Mouse (Mus musculus) Patski (cell line): ENCODE measurements around the gene Slc38a8. TPM values are rescaled to one million over a fixed set of nuclear protein-coding genes. Genes with fewer than 3 reads are reported as not detected.

Experiments
- ATAC-seq: fragments of 100-300 bp; one replicate; pipeline ENCODE4 v1.8.0; 2021
- CTCF ChIA-PET: fragments of 350-600 bp; sonication (Branson Sonifier 250); formaldehyde crosslinking; loops from one replicate; lab custom pipeline; 2022; ENCODE audit warnings: inconsistent platforms; lab: Charles Lee
- POLR2A ChIA-PET: fragments of 350-600 bp; sonication (Branson Sonifier 250); formaldehyde crosslinking; loops from one replicate; lab custom pipeline; 2022; ENCODE audit warnings: antibody characterized with exemption, inconsistent platforms; lab: Charles Lee
- DNase-seq: peaks from one replicate; pipeline ENCODE4 v3.0.0-alpha.2; 2011; ENCODE audit warnings: low read depth, low spot score
- H3K27me3 ChIP-seq: fragments of 371-371 bp; one replicate; pipeline ENCODE4 v1.5.1; 2021
- CTCF ChIP-seq: fragments of 100-300 bp; IDR thresholded peaks from one replicate; pipeline ENCODE4 v1.5.1; 2021
- in situ Hi-C: fragments of 300-500 bp; cut with MboI; formaldehyde crosslinking; loops from 3 replicates; pipeline ENCODE4 v1.11.1; 2018; ENCODE audit warnings: low pct_unique_long_range_greater_than_20kb, mixed read lengths
- polyA plus RNA-seq: library from polyadenylated mRNA; unstranded; gene quantifications from one replicate; pipeline ENCODE4 v1.2.3, GENCODE M21; 2021

The Slc38a8 gene
- polyA plus RNA-seq, 1 experiment from 2014 or later: not detected

- CTCF ChIA-PET: no interaction called here
- POLR2A ChIA-PET: interaction anchor here (0.6 kb wide), 1 partner anchor 50 kb away, joined by 3 read pairs; no protein-coding TSS in a partner anchor
- DNase-seq (no peak), ATAC-seq (peak; percentile 26)
- no peaks in the 10 kb centered on the region for H3K27me3 ChIP-seq
- TF ChIP-seq CTCF: no peak
- in situ Hi-C loops: loop anchor here (5.0 kb wide), 2 partner anchors 44 to 154 kb away; partner anchors contain the start of gene Taf1c
These were observed 48.6 kb downstream of the Slc38a8 start for GRCm38 (mm10) chr8:119452919-119453318.

GRCm38 (mm10) chr8:119451131-119451530, 50.4 kb downstream of the Slc38a8 start:
- ATAC-seq (no peak), DNase-seq (no peak)
- TF ChIP-seq CTCF: no peak
- in situ Hi-C loops: loop anchor here (5.0 kb wide), 2 partner anchors 46 to 156 kb away; partner anchors contain the start of gene Taf1c
- ChIA-PET POLR2A (no interaction called here), CTCF (interaction anchor here (1.5 to 2.8 kb wide), 3 partner anchors 11 to 154 kb away, joined by 3 to 10 read pairs (median 4); partner anchors contain the start of gene Taf1c)
- no peaks in the 10 kb centered on the region for H3K27me3 ChIP-seq

- ChIA-PET POLR2A (no interaction called here), CTCF (interaction anchor here (1.2 to 2.8 kb wide), 3 partner anchors 9 to 156 kb away, joined by 4 to 10 read pairs (median 4); partner anchors contain the start of gene Taf1c)
- DNase-seq (no peak), ATAC-seq (no peak)
- no peak for TF ChIP-seq CTCF
- in situ Hi-C loops: loop anchor here (5.0 kb wide), 4 partner anchors 37 to 228 kb away; partner anchors contain the start of gene Taf1c
- H3K27me3 ChIP-seq: no peaks in the 10 kb centered on the region
These were observed 51.9 kb downstream of the Slc38a8 start for GRCm38 (mm10) chr8:119449627-119450026.

GRCm38 (mm10) chr8:119447781-119448170, 53.7 kb downstream of the Slc38a8 start:
- ChIA-PET POLR2A (no interaction called here), CTCF (no interaction called here)
- in situ Hi-C loops: loop anchor here (5.0 kb wide), 2 partner anchors 35 to 230 kb away; no protein-coding TSS in a partner anchor
- no peak for ATAC-seq
- no peaks in the 10 kb centered on the region for H3K27me3 ChIP-seq
- TF ChIP-seq CTCF: no peak
- no peak for DNase-seq

GRCm38 (mm10) chr8:119446990-119447780, 54.3 kb downstream of the Slc38a8 start:
- ChIA-PET CTCF (no interaction called here), POLR2A (no interaction called here)
- no peak for DNase-seq
- in situ Hi-C loops: loop anchor here (5.0 kb wide), 2 partner anchors 35 to 230 kb away; no protein-coding TSS in a partner anchor
- ATAC-seq: no peak
- no peak for TF ChIP-seq CTCF
- no peaks in the 10 kb centered on the region for H3K27me3 ChIP-seq

- TF ChIP-seq CTCF: no peak
- in situ Hi-C loops: loop anchor here (5.0 kb wide), 2 partner anchors 34 to 231 kb away; no protein-coding TSS in a partner anchor
- ChIA-PET POLR2A (no interaction called here), CTCF (interaction anchor here (0.6 to 1.4 kb wide), 3 partner anchors 10 to 47 kb away, joined by 3 to 5 read pairs (median 3); no protein-coding TSS in a partner anchor)
- no peaks in the 10 kb centered on the region for H3K27me3 ChIP-seq
- no peak for DNase-seq
- ATAC-seq: peak; percentile 24
These were observed 55.1 kb downstream of the Slc38a8 start, which contains the start of gene Necab2 for GRCm38 (mm10) chr8:119446211-119446989. Gene Necab2, plus strand, starts transcription at chr8:119446719.

- DNase-seq (no peak), ATAC-seq (no peak)
- no peaks in the 10 kb centered on the region for H3K27me3 ChIP-seq
- ChIA-PET CTCF (interaction anchor here (1.3 to 1.7 kb wide), 3 partner anchors 31 to 233 kb away, joined by 3 to 6 read pairs (median 4); no protein-coding TSS in a partner anchor), POLR2A (no interaction called here)
- in situ Hi-C loops: no loop called here
- no peak for TF ChIP-seq CTCF
These were observed 58.5 kb downstream of the Slc38a8 start for GRCm38 (mm10) chr8:119442970-119443369.

GRCm38 (mm10) chr8:119442013-119442412, 59.5 kb downstream of the Slc38a8 start:
- ATAC-seq (no peak), DNase-seq (no peak)
- ChIA-PET CTCF (interaction anchor here (2.3 kb wide), 1 partner anchor 14 kb away, joined by 14 read pairs; no protein-coding TSS in a partner anchor), POLR2A (interaction anchor here (1.0 kb wide), 1 partner anchor 29 kb away, joined by 3 read pairs; no protein-coding TSS in a partner anchor)
- no peaks in the 10 kb centered on the region for H3K27me3 ChIP-seq
- TF ChIP-seq CTCF: no peak
- in situ Hi-C loops: no loop called here

GRCm38 (mm10) chr8:119440952-119441270, 60.6 kb downstream of the Slc38a8 start:
- in situ Hi-C loops: no loop called here
- TF ChIP-seq CTCF: no peak
- CTCF ChIA-PET: interaction anchor here (1.0 to 3.5 kb wide), 21 partner anchors 10 to 165 kb away, joined by 3 to 49 read pairs (median 5); partner anchors contain the start of gene Taf1c
- POLR2A ChIA-PET: interaction anchor here (1.0 to 1.3 kb wide), 2 partner anchors 13 to 28 kb away, joined by 3 to 4 read pairs; no protein-coding TSS in a partner anchor
- no peak for DNase-seq
- no peak for ATAC-seq
- H3K27me3 ChIP-seq: no peaks in the 10 kb centered on the region
